Mouse (Mus musculus) hindbrain, embryonic 16.5 days (tissue): Measurements from ENCODE around the gene Rfk. TPM values are rescaled to one million over a fixed set of nuclear protein-coding genes. Genes with fewer than 3 reads are reported as not detected.

ENCODE experiments used
- polyA plus RNA-seq: library from polyadenylated mRNA; unstranded; fragments of >200 nt; fragmentation: Nextera tagmentation; extraction: Ambion mirVana; gene quantifications from 2 replicates; pipeline ENCODE4 v1.2.1, GENCODE M21; 2015

Rfk gene
- polyA plus RNA-seq, 1 experiment from 2014 or later, result 88.6 TPM

Other genes with a start within 250 kb of the Rfk start
- 0.71 and 0.96 TPM in 2 replicates for gene Gcnt1, start 21.2 kb upstream of the Rfk start, polyA plus RNA-seq